In genomic region chr8:46539701-46540100, GRCm38 (mm10) we compare ENCODE assay signal across 9 mouse cellular contexts. TPM values are rescaled to one million over a fixed set of nuclear protein-coding genes. Genes with fewer than 3 reads are reported as not detected.
A peak's percentile ranks its signal among the peaks of the same experiment; 100 is the strongest.
DNase-seq lines count a peak whose midpoint lies in the region; ATAC-seq lines count a peak whose summit lies in the region.
"Had no signal": no experiment of that assay in that cellular context is flagged by ENCODE, and none has a peak within 500 bp of the region (broad histone marks: within the 10 kb centered on the region; RNA-seq: fewer than 3 reads in every experiment).

No protein-coding gene starts in this region.

- no peaks in the 10 kb centered on the region for H3K27me3 ChIP-seq in forebrain, embryonic 16.5 days (replicated peaks; ENCODE audit: control insufficient read depth, insufficient read depth, low read length)
- no peaks in the 10 kb centered on the region for H3K27me3 ChIP-seq in forebrain, embryonic 10.5 days (ENCODE audit: poor library complexity, severe bottlenecking)
- no peaks in the 10 kb centered on the region for H3K27me3 ChIP-seq in erythroblast, embryonic 14.5 days (ENCODE audit: control insufficient read depth)
- no peaks in the 10 kb centered on the region for H3K27me3 ChIP-seq in liver, embryonic 12.5 days (replicated peaks)
- H3K27me3 ChIP-seq in stomach, embryonic 14.5 days (ENCODE audit: control insufficient read depth, insufficient read depth, low read length): no peaks in the 10 kb centered on the region
- H3K27me3 ChIP-seq: lung, embryonic 15.5 days had no signal

- no peaks in the 10 kb centered on the region for H3K9me3 ChIP-seq in forebrain, embryonic 16.5 days (ENCODE audit: control insufficient read depth, low read length)
- no peaks in the 10 kb centered on the region for H3K9me3 ChIP-seq in forebrain, embryonic 10.5 days
- H3K9me3 ChIP-seq in erythroblast, embryonic 14.5 days (ENCODE audit: control insufficient read depth, low read length): peaks cover 4% of the 10 kb centered on the region
- no peaks in the 10 kb centered on the region for H3K9me3 ChIP-seq in liver, embryonic 12.5 days (replicated peaks)
- H3K9me3 ChIP-seq in stomach, embryonic 14.5 days (ENCODE audit: control insufficient read depth, low read depth, low read length): no peaks in the 10 kb centered on the region
- H3K9me3 ChIP-seq: lung, embryonic 15.5 days had no signal

- 0 out of 2 replicates have a peak, but pooled peaks have one; percentile 31 for ATAC-seq in forebrain, embryonic 16.5 days
- ATAC-seq in liver, embryonic 12.5 days: peak; percentile 98
- 0 out of 2 replicates have a peak, but pooled peaks have one; percentile 58 for ATAC-seq in stomach, embryonic 14.5 days (ENCODE audit: insufficient number of reproducible peaks, insufficient read depth, low FRiP score, low read depth)

- DNase-seq in forebrain, embryonic 10.5 days (ENCODE audit: extremely low spot score, low spot score): no peak
- DNase-seq in 3134 (ENCODE audit: extremely low read depth, insufficient read length, low spot score): peak; percentile 44
- no peak for DNase-seq in layer of hippocampus, adult 9-10 months (ENCODE audit: low spot score)
- DNase-seq in cerebellum, adult 18-20 months: no peak

- no peaks in the 10 kb centered on the region for H3K36me3 ChIP-seq in forebrain, embryonic 16.5 days (ENCODE audit: control insufficient read depth, insufficient read depth)
- H3K36me3 ChIP-seq in forebrain, embryonic 10.5 days (replicated peaks): no peaks in the 10 kb centered on the region
- H3K36me3 ChIP-seq in erythroblast, embryonic 14.5 days (ENCODE audit: control insufficient read depth): peaks cover 44% of the 10 kb centered on the region
- peaks cover 25% of the 10 kb centered on the region for H3K36me3 ChIP-seq in liver, embryonic 12.5 days
- H3K36me3 ChIP-seq in stomach, embryonic 14.5 days (ENCODE audit: control insufficient read depth, insufficient read depth, low read length): no peaks in the 10 kb centered on the region
- H3K36me3 ChIP-seq: lung, embryonic 15.5 days had no signal

- no peak overlapping the region for H3K4me2 ChIP-seq in forebrain, embryonic 16.5 days (ENCODE audit: low read length)
- peak overlapping the region; percentile 60 for H3K4me2 ChIP-seq in liver, embryonic 12.5 days
- no peak overlapping the region for H3K4me2 ChIP-seq in stomach, embryonic 14.5 days (replicated peaks; ENCODE audit: low read depth, low read length)
- H3K4me2 ChIP-seq: lung, embryonic 15.5 days had no signal

- H3K4me3 ChIP-seq in forebrain, embryonic 16.5 days (replicated peaks; ENCODE audit: low read length): no peak overlapping the region
- no peak overlapping the region for H3K4me3 ChIP-seq in forebrain, embryonic 10.5 days
- peak overlapping the region; percentile 42 for H3K4me3 ChIP-seq in erythroblast, embryonic 14.5 days (replicated peaks)
- no peak overlapping the region for H3K4me3 ChIP-seq in liver, embryonic 12.5 days
- H3K4me3 ChIP-seq in stomach, embryonic 14.5 days (ENCODE audit: low read depth, low read length): no peak overlapping the region
- H3K4me3 ChIP-seq: lung, embryonic 15.5 days had no signal

- WGBS in forebrain, embryonic 16.5 days: 51% methylated on average over 5 of the region's 5 CpGs
- 72% methylated on average over 5 of the region's 5 CpGs for WGBS in forebrain, embryonic 10.5 days
- WGBS in liver, embryonic 12.5 days (ENCODE audit: insufficient replicate concordance): 38% methylated on average over 5 of the region's 5 CpGs
- 49% methylated on average over 5 of the region's 5 CpGs for WGBS in stomach, embryonic 14.5 days

- no peak overlapping the region for H3K27ac ChIP-seq in forebrain, embryonic 16.5 days (ENCODE audit: low read length)
- no peak overlapping the region for H3K27ac ChIP-seq in forebrain, embryonic 10.5 days
- H3K27ac ChIP-seq in liver, embryonic 12.5 days: peak overlapping the region; percentile 85
- H3K27ac ChIP-seq in stomach, embryonic 14.5 days (ENCODE audit: low read length): no peak overlapping the region

- peaks cover 3% of the 10 kb centered on the region; the same call in 1 of the 2 replicates for H3K4me1 ChIP-seq in forebrain, embryonic 16.5 days (replicated peaks; ENCODE audit: control insufficient read depth, insufficient read depth, low read length)
- no peaks in the 10 kb centered on the region for H3K4me1 ChIP-seq in forebrain, embryonic 10.5 days
- H3K4me1 ChIP-seq in erythroblast, embryonic 14.5 days (ENCODE audit: control insufficient read depth): peaks cover 71% of the 10 kb centered on the region
- H3K4me1 ChIP-seq in liver, embryonic 12.5 days: peaks cover 39% of the 10 kb centered on the region
- H3K4me1 ChIP-seq in stomach, embryonic 14.5 days (ENCODE audit: control insufficient read depth, insufficient read depth, low read length): no peaks in the 10 kb centered on the region

- H3K9ac ChIP-seq in forebrain, embryonic 16.5 days (replicated peaks; ENCODE audit: low read depth, low read length): no peak overlapping the region
- peak overlapping the region; percentile 67 for H3K9ac ChIP-seq in liver, embryonic 12.5 days
- H3K9ac ChIP-seq in stomach, embryonic 14.5 days (replicated peaks; ENCODE audit: low read depth, low read length): no peak overlapping the region
- H3K9ac ChIP-seq: lung, embryonic 15.5 days had no signal

RNA-seq across cellular contexts. Expression of gene Cenpu, which starts 12.1 kb away (rescaled TPM):
- polyA plus RNA-seq in forebrain, embryonic 16.5 days (2015; fragmentation: Nextera tagmentation; extraction: Ambion mirVana): 8.8 and 15.1 TPM in 2 replicates
- polyA plus RNA-seq in forebrain, embryonic 10.5 days (2016; fragmentation: Nextera tagmentation; extraction: Ambion mirVana): 34.2 and 34.9 TPM in 2 replicates
- 2.4 and 3.1 TPM in 2 replicates for polyA plus RNA-seq in erythroblast, embryonic 14.5 days (2012)
- 20.7 and 22.2 TPM in 2 replicates for polyA plus RNA-seq in liver, embryonic 12.5 days (2016; fragmentation: Nextera tagmentation; extraction: Ambion mirVana)
- polyA plus RNA-seq in stomach, embryonic 14.5 days (2014; fragmentation: Nextera tagmentation; extraction: Ambion mirVana): 14.4 and 15.3 TPM in 2 replicates

Comparison
In these comparisons a context has a peak if more than half of its experiments do, and no peak if none do; other contexts are left out.
1. ATAC-seq: peak in every context shown above with its lines; median percentile 98 in liver, embryonic 12.5 days; 58 in stomach, embryonic 14.5 days; 31 in forebrain, embryonic 16.5 days.